In the genomic region with DNA sequence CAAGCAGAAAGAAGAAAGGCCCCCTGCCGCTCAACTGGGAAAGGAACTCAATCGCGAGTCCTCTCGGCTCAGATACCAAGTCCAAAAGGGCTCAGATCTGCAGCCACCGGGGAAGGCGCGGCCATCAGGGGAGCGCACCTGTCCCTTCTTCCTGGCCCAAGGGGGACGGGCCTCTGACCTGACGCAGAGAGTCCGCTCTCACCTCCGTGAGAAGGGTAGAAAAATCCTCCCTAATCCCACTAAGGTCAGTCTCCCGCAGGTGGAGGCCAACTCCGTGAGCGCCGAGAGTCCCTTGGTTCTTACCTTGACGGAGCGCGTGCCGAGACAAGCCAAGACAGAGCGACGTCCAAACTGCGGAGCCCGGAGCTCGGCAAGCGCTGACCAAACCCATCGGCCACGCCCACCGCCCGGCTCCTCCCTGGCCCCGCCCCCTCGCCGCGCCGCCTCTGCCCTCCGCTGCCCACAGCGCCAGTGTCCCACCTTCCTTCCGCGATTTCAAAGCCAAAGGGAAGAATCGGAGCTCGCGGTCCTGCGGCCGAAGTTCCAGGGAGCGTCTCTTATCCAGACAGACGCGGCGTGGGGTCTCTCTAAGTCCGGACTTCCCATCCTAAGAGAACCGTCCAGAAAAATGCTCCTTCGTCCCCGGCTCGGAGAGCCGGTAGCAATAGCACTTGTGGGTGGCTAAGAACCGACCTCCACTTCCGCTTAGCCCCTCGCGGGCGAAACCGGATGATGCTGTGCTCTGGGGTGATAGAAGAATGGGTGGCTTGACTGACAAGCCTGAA, we compare ENCODE assay signal across 8 mouse cellular contexts. TPM values are rescaled to one million over a fixed set of nuclear protein-coding genes. Genes with fewer than 3 reads are reported as not detected.
DNase-seq lines count a peak whose midpoint lies in the region; ATAC-seq and TF ChIP-seq lines count a peak whose summit lies in the region.

Gene Tec, minus strand, starts transcription at position 393 of the 785 bp plus-strand sequence.

- under 1% methylated on average over 59 of the region's 60 CpGs for WGBS in forebrain, embryonic 11.5 days
- WGBS in heart, embryonic 16.5 days: under 1% methylated on average over 60 of the region's 60 CpGs
- WGBS in liver, postnatal 0 days (ENCODE audit: insufficient replicate concordance): under 1% methylated on average over 60 of the region's 60 CpGs
- under 1% methylated on average over 58 of the region's 60 CpGs for WGBS in neural tube, embryonic 13.5 days

- in situ Hi-C loops in CH12.LX (cut with MboI; ENCODE audit: low pct_ligation_motif_present, low pct_unique_long_range_greater_than_20kb, low sequenced_read_pairs): no loop called here

- peak in 1 of 2 experiments; percentile 22; a peak in 1 of 4 replicates for TF ChIP-seq CTCF in CH12.LX (conservative IDR thresholded peaks at IDR 0.05 in 1 of 2, IDR thresholded peaks at IDR 0.05 in 1 of 2; ENCODE audit: low read depth in 2 of 2, low read length in 2 of 2)
- 0 out of 2 replicates have a peak, but pooled peaks have one; percentile 10 for TF ChIP-seq CTCF in liver, postnatal 0 days (IDR thresholded peaks at IDR 0.05; ENCODE audit: low read depth)
- no peak for TF ChIP-seq CTCF in testis, adult 2 months (IDR thresholded peaks at IDR 0.05; ENCODE audit: control insufficient read depth, insufficient read depth, insufficient replicate concordance, low read depth, low read length)

- H3K79me2 ChIP-seq in CH12.LX (replicated peaks; ENCODE audit: control insufficient read depth, extremely low read depth, insufficient read depth, poor library complexity, severe bottlenecking): no peaks in the 10 kb centered on the region; the same call in 1 of the 2 replicates

- peak; percentile 95 for ATAC-seq in forebrain, embryonic 11.5 days (replicated peaks; ENCODE audit: low FRiP score)
- ATAC-seq in heart, embryonic 16.5 days (replicated peaks; ENCODE audit: extremely low read depth, insufficient read depth, low FRiP score): peak; percentile 93
- peak; percentile 92 for ATAC-seq in liver, postnatal 0 days
- ATAC-seq in neural tube, embryonic 13.5 days (ENCODE audit: low read depth): peak; percentile 87

- no peak; the same call in none of the 2 replicates for TF ChIP-seq RAD21 in CH12.LX (IDR thresholded peaks at IDR 0.05; ENCODE audit: low read depth, low read length)

- TF ChIP-seq POLR2A in CH12.LX (IDR thresholded peaks at IDR 0.05; ENCODE audit: low read depth, low read length): peak; percentile 95
- peak; percentile 56 for TF ChIP-seq POLR2A in testis, adult 2 months (IDR thresholded peaks at IDR 0.05; ENCODE audit: control insufficient read depth, low read depth, low read length)

- dilution Hi-C loops in CH12.LX (cut with MboI; ENCODE audit: extremely low pct_ligation_motif_present, extremely low pct_unique_long_range_greater_than_20kb, low sequenced_read_pairs): no loop called here

- H3K27ac ChIP-seq in CH12.LX (ENCODE audit: insufficient read depth, low read depth): peak within 1 kb of the TSS; percentile 60
- no peak within 1 kb of the TSS for H3K27ac ChIP-seq in forebrain, embryonic 11.5 days (ENCODE audit: low read depth, low read length)
- peak within 1 kb of the TSS; percentile 80 for H3K27ac ChIP-seq in heart, embryonic 16.5 days (ENCODE audit: low read length)
- H3K27ac ChIP-seq in liver, postnatal 0 days (ENCODE audit: low read depth): peak within 1 kb of the TSS; percentile 83
- no peak within 1 kb of the TSS for H3K27ac ChIP-seq in neural tube, embryonic 13.5 days (replicated peaks)
- no peak within 1 kb of the TSS for H3K27ac ChIP-seq in testis, adult 2 months (ENCODE audit: control insufficient read depth, insufficient read depth, low read depth, low read length)

- peaks cover 0 to 4% of the 10 kb centered on the region in 2 experiments for H3K36me3 ChIP-seq in CH12.LX (replicated peaks in 1 of 2; ENCODE audit: control insufficient read depth in 1 of 2, insufficient read depth in 1 of 2, low read length in 1 of 2)
- no peaks in the 10 kb centered on the region for H3K36me3 ChIP-seq in forebrain, embryonic 11.5 days (ENCODE audit: control insufficient read depth, insufficient read depth, low read length)
- H3K36me3 ChIP-seq in heart, embryonic 16.5 days (ENCODE audit: control insufficient read depth, insufficient read depth): no peaks in the 10 kb centered on the region
- H3K36me3 ChIP-seq in liver, postnatal 0 days (replicated peaks; ENCODE audit: insufficient read depth, low read length): no peaks in the 10 kb centered on the region
- no peaks in the 10 kb centered on the region for H3K36me3 ChIP-seq in neural tube, embryonic 13.5 days
- no peaks in the 10 kb centered on the region for H3K36me3 ChIP-seq in testis, adult 2 months (ENCODE audit: control insufficient read depth, insufficient read depth, low read length)

- H3K9me3 ChIP-seq in CH12.LX (replicated peaks; ENCODE audit: low read length): peaks cover 3% of the 10 kb centered on the region
- no peaks in the 10 kb centered on the region; the same call in 1 of the 2 replicates for H3K9me3 ChIP-seq in forebrain, embryonic 11.5 days (ENCODE audit: control insufficient read depth, low read length)
- H3K9me3 ChIP-seq in heart, embryonic 16.5 days (replicated peaks; ENCODE audit: control insufficient read depth, low read length): 0 out of 2 replicates have a peak, but pooled peaks cover 3% of the 10 kb centered on the region
- H3K9me3 ChIP-seq in liver, postnatal 0 days (ENCODE audit: low read length): no peaks in the 10 kb centered on the region
- H3K9me3 ChIP-seq in neural tube, embryonic 13.5 days: no peaks in the 10 kb centered on the region

- H3K4me1 ChIP-seq in CH12.LX (ENCODE audit: control insufficient read depth in 1 of 2, insufficient read depth in 2 of 2): peaks cover 19 to 73% of the 10 kb centered on the region in 2 experiments
- H3K4me1 ChIP-seq in forebrain, embryonic 11.5 days (replicated peaks; ENCODE audit: control insufficient read depth, insufficient read depth, low read length): no peaks in the 10 kb centered on the region
- peaks cover 25% of the 10 kb centered on the region for H3K4me1 ChIP-seq in heart, embryonic 16.5 days (ENCODE audit: control insufficient read depth, insufficient read depth, low read length)
- H3K4me1 ChIP-seq in liver, postnatal 0 days (ENCODE audit: insufficient read depth): peaks cover 28% of the 10 kb centered on the region
- H3K4me1 ChIP-seq in neural tube, embryonic 13.5 days (replicated peaks): peaks cover 23% of the 10 kb centered on the region
- peaks cover 13% of the 10 kb centered on the region for H3K4me1 ChIP-seq in testis, adult 2 months (ENCODE audit: control insufficient read depth, insufficient read depth, low read length)

- H3K9ac ChIP-seq in CH12.LX (ENCODE audit: insufficient read depth, low read depth): peak within 1 kb of the TSS; percentile 50
- peak within 1 kb of the TSS; percentile 56 for H3K9ac ChIP-seq in forebrain, embryonic 11.5 days (ENCODE audit: low read length)
- H3K9ac ChIP-seq in heart, embryonic 16.5 days (ENCODE audit: low read length): peak within 1 kb of the TSS; percentile 82
- peak within 1 kb of the TSS; percentile 77 for H3K9ac ChIP-seq in liver, postnatal 0 days (replicated peaks)
- peak within 1 kb of the TSS; percentile 66 for H3K9ac ChIP-seq in neural tube, embryonic 13.5 days

- peak within 1 kb of the TSS; percentile 98 for H3K4me2 ChIP-seq in CH12.LX (ENCODE audit: insufficient read depth, low read depth, poor library complexity, severe bottlenecking)
- H3K4me2 ChIP-seq in forebrain, embryonic 11.5 days (ENCODE audit: low read depth, low read length, severe bottlenecking): peak within 1 kb of the TSS; percentile 84
- H3K4me2 ChIP-seq in heart, embryonic 16.5 days (ENCODE audit: low read depth, low read length): peak within 1 kb of the TSS; percentile 94
- H3K4me2 ChIP-seq in liver, postnatal 0 days (ENCODE audit: low read depth, low read length): peak within 1 kb of the TSS; percentile 89
- peak within 1 kb of the TSS; percentile 88 for H3K4me2 ChIP-seq in neural tube, embryonic 13.5 days

- H3K4me3 ChIP-seq in CH12.LX (replicated peaks in 1 of 3; ENCODE audit: low read depth in 2 of 3, low read length in 2 of 3, poor library complexity in 1 of 3): peak within 1 kb of the TSS; percentile 67 to 84 (median 72)
- H3K4me3 ChIP-seq in forebrain, embryonic 11.5 days (ENCODE audit: low read depth, low read length): peak within 1 kb of the TSS; percentile 46
- peak within 1 kb of the TSS; percentile 85 for H3K4me3 ChIP-seq in heart, embryonic 16.5 days (ENCODE audit: low read length)
- peak within 1 kb of the TSS; percentile 73 for H3K4me3 ChIP-seq in liver, postnatal 0 days (ENCODE audit: low read depth, low read length)
- peak within 1 kb of the TSS; percentile 56 for H3K4me3 ChIP-seq in neural tube, embryonic 13.5 days
- peak within 1 kb of the TSS; percentile 94 for H3K4me3 ChIP-seq in testis, adult 2 months (ENCODE audit: control insufficient read depth, low read depth, low read length)

- TF ChIP-seq EP300 in CH12.LX (IDR thresholded peaks at IDR 0.05; ENCODE audit: low read length): 0 out of 2 replicates have a peak, but pooled peaks have one; percentile 26
- TF ChIP-seq EP300 in liver, postnatal 0 days (IDR thresholded peaks at IDR 0.05; ENCODE audit: low read depth): no peak

- peak; percentile 83 for DNase-seq in CH12.LX (ENCODE audit: extremely low read depth)
- DNase-seq in c-Kit-positive CD71-positive TER-119-positive erythroid progenitor cells, embryonic 14.5 days (ENCODE audit: low spot score): peak; percentile 64
- peak; percentile 94 for DNase-seq in forebrain, embryonic 11.5 days (ENCODE audit: low spot score)
- peak; percentile 94 to 98 for DNase-seq in kidney, postnatal 36 days
- peak; percentile 94 for DNase-seq in liver, postnatal 0 days

- H3K27me3 ChIP-seq in CH12.LX (replicated peaks): no peaks in the 10 kb centered on the region
- H3K27me3 ChIP-seq in forebrain, embryonic 11.5 days (ENCODE audit: control insufficient read depth, insufficient read depth, low read length): peaks cover 21% of the 10 kb centered on the region
- H3K27me3 ChIP-seq in heart, embryonic 16.5 days (ENCODE audit: control insufficient read depth, insufficient read depth, low read length): no peaks in the 10 kb centered on the region
- H3K27me3 ChIP-seq in liver, postnatal 0 days (ENCODE audit: insufficient read depth, low read length): no peaks in the 10 kb centered on the region
- peaks cover 27% of the 10 kb centered on the region for H3K27me3 ChIP-seq in neural tube, embryonic 13.5 days
- no peaks in the 10 kb centered on the region for H3K27me3 ChIP-seq in testis, adult 2 months (ENCODE audit: control insufficient read depth, insufficient read depth, low read length)

TF ChIP-seq in CH12.LX, 34 proteins besides CTCF, POLR2A, EP300 and RAD21 (continues in another document):
- peak; percentile 35 for TF ChIP-seq BHLHE40 (IDR thresholded peaks at IDR 0.05; ENCODE audit: low read depth, low read length)

RNA-seq across cellular contexts. Expression of gene Tec, which starts in this region (rescaled TPM):
- total RNA-seq in CH12.LX (2012; rRNA removed): 7.9 and 11.4 TPM in 2 replicates
- 20.1 and 21.5 TPM in 2 replicates for total RNA-seq in CH12.LX (2014; rRNA removed)
- 25.6 and 25.9 TPM in 2 replicates for polyA plus RNA-seq in CH12.LX (2012; ENCODE audit: insufficient read length, low read depth)
- polyA plus RNA-seq in forebrain, embryonic 11.5 days (2014; fragmentation: Nextera tagmentation; extraction: Ambion mirVana): 2.9 and 3.0 TPM in 2 replicates
- 17.9 and 23.0 TPM in 2 replicates for polyA plus RNA-seq in heart, embryonic 16.5 days (2015; fragmentation: Nextera tagmentation; extraction: Ambion mirVana)
- polyA plus RNA-seq in liver, postnatal 0 days (2015; fragmentation: Nextera tagmentation; extraction: Ambion mirVana): 7.5 and 9.2 TPM in 2 replicates
- polyA plus RNA-seq in neural tube, embryonic 13.5 days (2015; fragmentation: Nextera tagmentation; extraction: Ambion mirVana): 10.0 and 10.5 TPM in 2 replicates
- polyA plus RNA-seq in testis, adult 2 months (2012; rRNA removed): 0.77 and 0.88 TPM in 2 replicates

Comparison
In these comparisons a context has a peak if more than half of its experiments do, and no peak if none do; other contexts are left out.
1. H3K27ac ChIP-seq: peak in CH12.LX (single experiment), heart, embryonic 16.5 days (single experiment) and liver, postnatal 0 days (single experiment); none in forebrain, embryonic 11.5 days (single experiment), neural tube, embryonic 13.5 days (single experiment) and testis, adult 2 months (single experiment).
2. Peak in every context shown above with its lines, with median percentiles within 50 percentile points of each other: DNase-seq, H3K4me2 ChIP-seq, H3K4me3 ChIP-seq, H3K9ac ChIP-seq and ATAC-seq.